Mouse (Mus musculus) small intestine, adult 2 months (tissue): Measurements from ENCODE around the gene Osbpl6.

Experiments used
- CTCF ChIP-seq: fragments of 200-500 bp; IDR thresholded peaks from 2 replicates; pipeline ENCODE4 v1.5.1; 2012; ENCODE audit warnings: low read depth, mild to moderate bottlenecking, control low read depth, inconsistent platforms, low read length, moderate library complexity, mixed read lengths; ENCODE audit not compliant: insufficient replicate concordance, insufficient read length; ENCODE audit errors: extremely low read depth
- POLR2A ChIP-seq: fragments of 200-500 bp; IDR thresholded peaks from 2 replicates; pipeline ENCODE4 v1.6.1; 2012; ENCODE audit warnings: low read depth, mild to moderate bottlenecking, control low read depth, inconsistent platforms, low read length, moderate library complexity

DNA sequence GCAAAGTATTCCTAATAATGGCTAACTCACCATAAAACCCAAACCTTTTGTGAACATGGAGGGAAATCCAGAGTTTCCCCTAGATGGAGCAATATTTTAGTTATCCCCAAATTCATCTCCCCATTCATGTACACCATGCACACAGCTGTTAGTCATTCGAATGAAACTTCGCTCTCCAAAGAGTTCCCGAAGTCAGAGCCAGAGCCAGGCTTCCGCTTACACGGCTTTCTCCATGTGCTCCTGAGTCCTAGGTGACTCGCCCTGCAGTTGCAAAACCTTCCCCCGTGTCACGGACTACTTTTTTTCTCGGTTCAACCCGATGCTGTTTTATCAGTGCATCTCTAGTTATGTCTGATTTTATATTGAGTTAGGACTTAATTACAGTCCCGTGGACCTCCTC lies 191.2 kb downstream of the Osbpl6 start:
- TF ChIP-seq CTCF, result no peak
- TF ChIP-seq POLR2A, result no peak
